Mouse (Mus musculus) midbrain, embryonic 11.5 days (tissue): ENCODE measurements at regions not wholly inside any gene's neighbourhood (a gene's known extent, or its start where the extent isn't known, plus 50 kb on each side); places are given as distances from the start of the nearest gene placed in this dataset.

Experiments
- ATAC-seq: fragments of 200-750 bp; cut with Nextera tagmentation; 2 replicates; pipeline ENCODE4 v1.8.0; 2017; ENCODE audit warnings: moderate TSS enrichment, moderate library complexity; ENCODE audit not compliant: low FRiP score
- DNase-seq: peaks from one replicate; pipeline ENCODE4 v3.0.0; 2015; ENCODE audit warnings: low spot score; ENCODE audit errors: missing footprints
- H3K27ac ChIP-seq: fragments of 300-500 bp; sonication (generic); 2 replicates; pipeline ENCODE4 v1.5.1; 2014; ENCODE audit warnings: low read depth, low read length
- H3K27me3 ChIP-seq: fragments of 300-500 bp; sonication (generic); 2 replicates; pipeline ENCODE4 v1.6.1; 2014; ENCODE audit warnings: mild to moderate bottlenecking, low read length, moderate library complexity, mixed read lengths; ENCODE audit not compliant: control insufficient read depth, insufficient read depth
- H3K36me3 ChIP-seq: fragments of 300-500 bp; sonication (generic); 2 replicates; pipeline ENCODE4 v1.6.1; 2014; ENCODE audit warnings: mild to moderate bottlenecking, low read length, moderate library complexity, mixed read lengths; ENCODE audit not compliant: control insufficient read depth, insufficient read depth
- H3K4me1 ChIP-seq: fragments of 300-500 bp; sonication (generic); 2 replicates; pipeline ENCODE4 v1.6.1; 2014; ENCODE audit warnings: low read length; ENCODE audit not compliant: control insufficient read depth, insufficient read depth
- H3K4me2 ChIP-seq: fragments of 300-500 bp; sonication (generic); 2 replicates; pipeline ENCODE4 v1.6.1; 2014; ENCODE audit warnings: mild to moderate bottlenecking, moderate library complexity
- H3K4me3 ChIP-seq: fragments of 300-500 bp; sonication (generic); 2 replicates; pipeline ENCODE4 v1.5.1; 2014; ENCODE audit warnings: low read depth, low read length
- H3K9ac ChIP-seq: fragments of 300-500 bp; sonication (generic); 2 replicates; pipeline ENCODE4 v1.6.1; 2014; ENCODE audit warnings: low read length
- H3K9me3 ChIP-seq: fragments of 300-500 bp; sonication (generic); 2 replicates; pipeline ENCODE4 v1.6.1; 2016; ENCODE audit warnings: low read length; ENCODE audit not compliant: control insufficient read depth
- WGBS: fragments of 180-500 bp; shearing (Covaris S2); extraction: QIAGEN DNeasy Blood & Tissue Kit; methylation state at CpG from one replicate; pipeline ENCODE4 v1.1.7; 2014; 5-methylcytosine and 5-hydroxymethylcytosine counted together

DNA sequence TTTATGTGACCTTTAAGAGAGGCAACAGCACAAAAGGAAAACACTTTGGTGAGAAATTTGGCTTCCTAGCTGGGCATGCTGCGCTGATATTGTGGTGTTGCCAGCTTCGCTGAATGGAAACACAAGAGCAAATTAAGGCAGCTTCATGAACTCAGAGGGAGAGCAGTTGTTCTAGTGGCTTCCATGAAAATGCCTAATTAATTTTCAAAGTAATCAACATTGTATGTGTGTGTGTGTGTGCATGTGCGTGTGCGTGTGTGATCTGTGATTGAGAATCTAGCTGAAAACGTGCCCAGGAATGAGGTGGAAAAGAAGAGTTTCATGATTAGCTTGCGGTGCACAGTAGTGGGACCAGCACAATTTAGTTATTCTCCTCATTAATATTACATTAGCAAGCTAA is 219.2 kb upstream of the Robo1 start:
- H3K27me3 ChIP-seq, result no peaks in the 10 kb centered on the region
- H3K9me3 ChIP-seq, result no peaks in the 10 kb centered on the region; the same call in 1 of the 2 replicates
- WGBS, result 85% methylated on average over 6 of the region's 6 CpGs
- no peak overlapping the region for H3K27ac ChIP-seq
- H3K4me3 ChIP-seq, result no peak overlapping the region
- DNase-seq, result no peak
- no peak overlapping the region for H3K9ac ChIP-seq
- no peaks in the 10 kb centered on the region for H3K36me3 ChIP-seq
- H3K4me1 ChIP-seq, result no peaks in the 10 kb centered on the region
- H3K4me2 ChIP-seq, result no peak overlapping the region
- ATAC-seq, result no peak
